Mouse (Mus musculus) CH12F3 (cell line): Measurements from ENCODE around the gene Mgme1.

ENCODE experiments used
- in situ Hi-C: fragments of 300-500 bp; cut with MboI; formaldehyde crosslinking; loops from 2 replicates; pipeline ENCODE4 v1.14.3; 2020; ENCODE audit warnings: low sequenced_read_pairs

The Mgme1 gene

DNA sequence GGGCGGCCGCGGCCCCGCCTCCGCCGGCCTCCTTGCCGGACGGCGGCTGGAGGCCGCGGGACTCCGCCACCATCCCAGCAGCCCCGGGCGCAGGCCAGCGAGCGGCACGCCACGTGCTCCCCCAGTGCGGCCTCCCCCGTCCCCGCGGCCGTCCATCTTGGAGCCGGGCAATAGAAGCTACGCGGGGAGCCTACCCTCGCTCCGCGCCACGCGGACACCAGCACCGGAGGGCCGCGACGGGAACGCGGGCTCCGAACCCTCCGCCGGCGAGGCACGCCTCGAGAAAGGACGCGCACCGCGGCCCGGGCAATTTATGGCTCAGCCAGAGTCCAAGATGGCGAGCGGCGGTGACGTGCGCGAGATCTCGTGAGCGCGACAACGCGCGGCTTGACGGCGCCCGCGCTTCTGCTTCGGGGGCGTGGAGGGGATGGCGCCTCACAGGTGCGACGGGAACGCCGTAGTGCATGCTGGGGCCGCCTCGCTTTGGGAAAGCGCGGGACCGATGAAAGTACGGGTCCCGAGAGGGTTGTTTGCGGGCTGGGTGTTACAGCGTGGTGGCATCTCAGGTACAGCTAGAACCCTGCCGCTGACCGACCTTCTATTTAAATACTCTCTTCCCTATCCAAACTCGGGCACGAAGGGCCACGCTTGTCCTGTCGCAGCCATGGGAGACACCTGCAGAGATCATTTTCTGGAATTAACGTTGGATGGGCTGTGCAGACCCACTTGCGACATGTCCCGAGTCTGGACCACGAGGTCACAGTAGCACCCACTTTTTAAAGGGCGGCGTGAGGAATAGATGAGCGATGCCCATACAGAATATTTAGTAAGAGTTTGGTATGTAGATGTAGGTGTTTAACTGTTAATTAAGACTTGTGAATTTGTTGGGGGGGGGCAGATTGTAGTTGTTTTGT is at the start of gene Mgme1, which contains the start of gene Snx5:
Gene Mgme1, plus strand, starts transcription at position 157 of the 914 bp plus-strand sequence.
Gene Snx5, minus strand, starts transcription at position 400 of the 914 bp plus-strand sequence.
- in situ Hi-C loops, result no loop called here

DNA sequence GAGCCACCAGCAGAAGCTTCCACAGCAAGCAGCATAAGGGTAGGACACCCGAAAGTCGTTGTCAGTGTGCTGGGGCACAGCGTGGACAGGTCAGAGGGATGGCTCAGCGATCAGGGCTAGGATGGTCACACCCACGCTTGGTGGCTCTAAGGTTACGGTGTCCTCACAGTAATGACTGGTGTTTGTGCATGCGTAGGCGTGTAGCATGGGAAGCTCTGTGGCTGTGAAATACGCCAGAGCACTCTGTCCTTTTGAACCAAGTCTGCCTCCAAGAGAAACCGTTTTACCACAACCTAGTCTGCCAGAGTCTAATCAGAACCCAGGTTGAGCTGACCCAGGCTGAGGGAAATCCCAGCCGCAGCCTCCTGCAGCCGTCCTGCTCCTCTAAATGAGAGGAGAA is 46.1 kb upstream of the Mgme1 start:
- in situ Hi-C loops, result loop anchor here (25.0 kb wide), 1 partner anchor 387 kb away; no protein-coding TSS in a partner anchor

GRCm38 (mm10) chr2:144226906-144227586 is 43.4 kb upstream of the Mgme1 start:
- in situ Hi-C loops, result no loop called here

GRCm38 (mm10) chr2:144228521-144229346 is 41.7 kb upstream of the Mgme1 start:
- in situ Hi-C loops, result no loop called here

- in situ Hi-C loops, result no loop called here
These were observed 40.8 kb upstream of the Mgme1 start for GRCm38 (mm10) chr2:144229647-144230046.

DNA sequence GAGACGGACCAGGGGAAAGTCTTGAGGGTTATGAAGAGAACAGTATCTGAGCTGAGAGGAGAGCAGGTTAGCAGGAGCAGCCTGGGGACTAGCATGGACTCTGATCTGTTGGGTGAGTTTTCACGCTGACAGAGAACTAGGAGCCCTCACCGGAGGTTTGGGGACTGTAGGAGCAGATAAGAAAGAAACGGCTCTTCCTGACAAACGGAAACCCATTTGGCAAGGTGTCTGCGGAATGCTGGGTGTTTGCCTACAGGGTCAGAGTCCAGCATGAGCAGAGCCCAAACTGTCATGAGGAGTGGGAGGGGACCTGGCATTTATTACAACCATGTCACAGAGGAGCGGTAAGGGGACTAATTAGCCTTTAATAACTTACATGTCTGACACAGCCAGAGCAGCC is 40.0 kb upstream of the Mgme1 start:
- in situ Hi-C loops, result no loop called here

DNA sequence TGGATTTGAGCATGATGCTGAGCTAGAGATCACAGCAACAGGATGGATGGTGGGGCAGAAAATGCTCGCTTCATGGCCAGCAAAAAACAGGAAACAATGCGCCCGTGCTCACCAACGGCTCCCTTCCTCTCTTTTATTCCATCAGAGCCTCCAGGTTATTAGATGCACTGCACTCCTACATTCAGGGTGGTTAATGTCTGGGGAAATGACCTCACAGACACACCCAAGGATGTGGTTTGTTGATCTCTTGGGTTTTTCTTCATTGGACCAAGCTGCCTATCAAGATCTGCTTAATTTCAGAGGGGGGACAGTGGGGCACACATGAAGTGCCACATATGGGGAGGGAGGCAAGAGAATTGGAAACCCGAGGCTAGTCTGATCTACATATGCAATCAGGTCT is 39.3 kb upstream of the Mgme1 start:
- in situ Hi-C loops, result no loop called here

GRCm38 (mm10) chr2:144233534-144233933 is 36.9 kb upstream of the Mgme1 start:
- in situ Hi-C loops, result no loop called here

- in situ Hi-C loops, result no loop called here
These were observed 34.7 kb upstream of the Mgme1 start for GRCm38 (mm10) chr2:144235776-144236175.

DNA sequence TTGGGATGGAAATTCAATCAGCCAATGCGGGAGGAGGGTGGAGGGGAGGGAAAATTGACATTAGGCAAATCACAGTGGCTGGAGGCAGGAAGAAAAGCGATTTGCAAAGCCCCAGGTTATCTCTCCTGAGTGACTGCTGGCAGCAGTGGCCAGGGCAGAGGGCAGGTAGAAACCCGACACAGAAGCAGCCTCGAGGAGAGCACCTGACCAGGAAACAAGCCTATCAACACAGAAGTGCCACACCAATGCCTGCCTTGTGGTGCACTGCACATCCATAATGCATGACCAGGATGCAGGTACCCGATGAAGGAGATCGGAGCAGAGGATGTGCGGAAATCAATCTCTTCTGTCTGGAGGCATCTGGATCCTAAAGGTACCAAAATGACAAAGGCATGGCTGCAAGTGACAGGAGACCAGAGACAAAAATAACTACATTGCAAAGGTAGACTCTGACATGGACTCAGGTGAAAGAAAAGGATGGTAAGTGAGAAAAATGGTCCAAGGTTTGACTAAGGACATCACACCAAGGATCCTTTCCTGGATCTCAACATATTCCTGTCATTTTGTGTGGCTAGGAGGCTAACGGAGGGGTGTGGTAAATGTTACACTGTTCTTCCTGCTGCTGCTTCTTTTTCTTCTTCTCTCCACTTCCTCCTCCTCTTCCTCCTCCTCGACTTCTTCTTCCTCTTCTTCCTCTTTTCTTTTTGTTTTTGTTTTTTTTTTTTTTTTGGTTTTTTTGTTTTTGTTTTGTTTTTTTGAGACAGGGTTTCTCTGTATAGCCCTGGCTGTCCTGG is 33.5 kb upstream of the Mgme1 start:
- in situ Hi-C loops, result no loop called here

DNA sequence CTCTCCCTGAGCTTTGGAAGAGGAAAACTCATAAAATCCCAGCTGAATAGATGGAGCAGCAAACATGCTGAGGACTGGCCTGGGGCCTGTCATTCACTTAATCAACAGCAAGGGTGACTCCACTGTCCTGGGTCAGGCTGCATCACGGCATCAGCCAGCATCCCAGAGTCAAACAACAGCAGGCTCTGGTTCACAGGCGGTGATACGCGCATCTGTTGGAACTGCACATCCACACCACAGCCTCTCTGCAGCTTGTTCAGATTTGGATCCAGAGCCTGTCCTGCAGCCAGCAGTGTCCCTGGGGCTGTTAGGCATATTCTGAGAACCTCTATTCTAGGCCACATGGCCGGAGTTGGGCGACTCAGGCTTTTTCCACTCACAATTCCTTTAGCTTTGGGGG is 32.1 kb upstream of the Mgme1 start:
- in situ Hi-C loops, result no loop called here

DNA sequence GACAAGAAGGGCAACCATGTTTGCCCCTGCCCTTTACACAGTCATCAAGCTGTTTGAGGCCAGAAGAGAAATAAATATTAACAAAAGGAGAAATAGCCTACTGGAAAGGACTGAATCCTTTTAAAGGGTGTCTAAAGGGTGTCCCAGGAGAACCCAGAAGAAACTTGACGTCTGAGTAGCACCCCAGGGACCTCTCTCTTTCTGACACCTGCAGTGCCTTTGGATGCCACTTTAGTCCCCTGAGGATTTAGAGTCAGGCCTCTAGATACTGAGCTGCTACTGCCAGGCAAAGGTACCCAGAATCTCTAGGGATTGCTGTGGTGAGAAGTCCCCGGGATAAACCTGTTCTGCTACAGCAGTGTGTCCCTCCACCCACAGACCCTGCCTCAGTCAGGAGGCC is 31.1 kb upstream of the Mgme1 start:
- in situ Hi-C loops, result no loop called here

DNA sequence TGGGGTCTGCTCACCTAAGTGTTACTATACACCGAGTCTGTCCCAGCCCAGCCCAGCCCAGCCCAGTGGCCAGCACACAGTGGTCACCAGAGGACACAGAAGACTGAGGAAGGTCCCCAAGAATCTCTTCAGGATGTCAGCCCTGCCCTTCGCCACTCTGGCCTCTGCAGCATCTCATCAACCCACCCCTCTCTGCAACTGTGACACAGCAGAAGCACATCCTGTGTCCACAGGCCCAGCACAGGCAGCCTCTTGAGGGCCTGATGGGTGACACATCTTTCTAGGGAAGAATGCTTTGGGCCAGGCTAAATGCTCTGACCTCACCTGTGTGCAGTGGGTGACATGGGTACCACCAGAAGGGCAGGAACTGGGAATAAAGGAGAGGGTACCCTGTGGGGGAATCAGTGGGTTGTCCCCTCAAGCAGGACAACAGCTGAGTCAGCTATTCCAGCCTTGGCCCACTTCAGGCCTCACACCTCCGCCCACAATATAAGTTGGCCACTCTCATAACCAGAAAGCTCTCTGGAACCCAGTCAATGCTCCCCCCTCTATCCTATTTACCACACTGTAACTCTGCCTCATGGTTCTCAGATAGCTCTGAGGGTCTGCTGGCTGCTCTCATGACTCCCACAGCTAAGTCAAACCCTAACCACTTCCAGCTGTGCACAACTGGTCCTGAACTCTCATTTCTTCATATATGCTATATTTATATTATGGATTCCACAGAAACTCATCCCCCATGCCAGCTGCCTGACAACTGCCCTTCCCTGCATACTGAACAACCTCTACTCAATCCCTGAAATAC is 30.2 kb upstream of the Mgme1 start:
- in situ Hi-C loops, result no loop called here

DNA sequence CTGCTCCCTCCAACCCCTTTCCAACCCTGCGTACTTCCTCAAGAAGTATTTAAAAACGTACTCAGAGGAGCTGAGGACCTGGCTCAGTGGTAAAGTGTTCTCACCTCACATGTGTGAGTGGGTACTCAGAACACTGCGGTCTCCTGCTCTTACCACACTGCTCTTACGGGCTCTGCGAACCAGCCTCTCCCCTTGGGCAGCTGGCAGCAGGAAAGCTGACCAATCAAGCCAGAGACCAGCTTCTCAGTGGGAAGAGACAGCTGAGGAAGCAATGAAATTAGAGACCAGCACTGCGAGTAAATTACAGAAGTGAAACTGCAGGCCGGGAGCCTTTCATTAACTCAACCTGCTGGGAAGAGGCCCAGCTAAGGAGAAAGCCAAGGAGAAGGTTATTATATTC is 25.0 kb upstream of the Mgme1 start:
- in situ Hi-C loops, result no loop called here

GRCm38 (mm10) chr2:144246270-144246669 is 24.2 kb upstream of the Mgme1 start:
- in situ Hi-C loops, result no loop called here

GRCm38 (mm10) chr2:144247337-144247978 is 23.0 kb upstream of the Mgme1 start:
- in situ Hi-C loops, result no loop called here

GRCm38 (mm10) chr2:144248613-144249376 is 21.7 kb upstream of the Mgme1 start:
- in situ Hi-C loops, result no loop called here

GRCm38 (mm10) chr2:144250111-144250510 is 20.4 kb upstream of the Mgme1 start:
- in situ Hi-C loops, result no loop called here
